Mouse (Mus musculus) neural tube, embryonic 15.5 days (tissue): ENCODE measurements around the gene Arhgap4. TPM values are rescaled to one million over a fixed set of nuclear protein-coding genes. Genes with fewer than 3 reads are reported as not detected.

Experiments used
- ATAC-seq: fragments of 200-750 bp; cut with Nextera tagmentation; 2 replicates; pipeline ENCODE4 v1.8.0; 2017; ENCODE audit warnings: mild to moderate bottlenecking, moderate TSS enrichment, moderate library complexity; ENCODE audit not compliant: low FRiP score
- H3K27ac ChIP-seq: fragments of 300-500 bp; sonication (generic); replicated peaks from 2 replicates; pipeline ENCODE4 v1.5.1; 2015; ENCODE audit warnings: mild to moderate bottlenecking, inconsistent platforms
- H3K27me3 ChIP-seq: fragments of 300-500 bp; sonication (generic); replicated peaks from 2 replicates; pipeline ENCODE4 v1.6.1; 2015; ENCODE audit warnings: inconsistent platforms
- H3K36me3 ChIP-seq: fragments of 300-500 bp; sonication (generic); 2 replicates; pipeline ENCODE4 v1.6.1; 2015; ENCODE audit warnings: inconsistent platforms
- H3K4me1 ChIP-seq: fragments of 300-500 bp; sonication (generic); 2 replicates; pipeline ENCODE4 v1.6.1; 2015; ENCODE audit warnings: inconsistent platforms
- H3K4me2 ChIP-seq: fragments of 300-500 bp; sonication (generic); 2 replicates; pipeline ENCODE4 v1.6.1; 2015; ENCODE audit warnings: inconsistent platforms, mild to moderate bottlenecking, moderate library complexity
- H3K4me3 ChIP-seq: fragments of 300-500 bp; sonication (generic); replicated peaks from 2 replicates; pipeline ENCODE4 v1.5.1; 2015; ENCODE audit warnings: mild to moderate bottlenecking, inconsistent platforms
- H3K9ac ChIP-seq: fragments of 300-500 bp; sonication (generic); replicated peaks from 2 replicates; pipeline ENCODE4 v1.6.1; 2015; ENCODE audit warnings: mild to moderate bottlenecking, inconsistent platforms
- H3K9me3 ChIP-seq: fragments of 300-500 bp; sonication (generic); replicated peaks from 2 replicates; pipeline ENCODE4 v1.6.1; 2016; ENCODE audit warnings: inconsistent platforms
- WGBS: fragments of 180-500 bp; shearing (Covaris S2); methylation state at CpG from one replicate; pipeline ENCODE4 v1.1.7; 2015; ENCODE audit warnings: mixed read lengths; 5-methylcytosine and 5-hydroxymethylcytosine counted together
- polyA plus RNA-seq: library from polyadenylated mRNA; unstranded; fragments of >200 nt; fragmentation: Nextera tagmentation; extraction: Ambion mirVana; gene quantifications from 2 replicates; pipeline ENCODE4 v1.2.1, GENCODE M21; 2015

The Arhgap4 gene
- polyA plus RNA-seq, 1 experiment from 2014 or later, result 3.9 TPM

DNA sequence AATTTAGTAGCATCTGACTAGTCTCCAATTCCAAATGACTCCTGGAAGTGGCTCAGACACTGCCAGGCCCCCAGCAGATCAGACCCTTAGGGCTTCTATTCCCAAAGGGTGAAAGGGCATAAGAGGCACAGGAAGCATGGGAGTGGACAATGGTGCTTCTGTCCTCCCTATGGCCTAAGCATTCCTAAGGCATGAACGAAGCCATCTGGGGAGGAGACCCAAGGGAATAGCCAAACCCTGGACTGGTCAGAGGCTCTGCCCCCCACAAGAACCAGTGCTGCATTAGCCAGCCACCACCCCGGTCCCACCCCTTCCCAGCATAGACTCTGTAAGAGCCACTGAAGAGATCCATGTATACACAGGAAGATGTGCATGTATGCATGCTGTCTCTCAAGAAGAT is 45.8 kb downstream of the Arhgap4 start:
- Histone ChIP-seq H3K4me2 (peak overlapping the region; percentile 32), H3K9ac (no peak overlapping the region), H3K9me3 (no peaks in the 10 kb centered on the region), H3K4me1 (peaks cover 12% of the 10 kb centered on the region; the same call in 1 of the 2 replicates), H3K27me3 (no peaks in the 10 kb centered on the region), H3K27ac (no peak overlapping the region), H3K36me3 (no peaks in the 10 kb centered on the region), H3K4me3 (no peak overlapping the region)
- 72% methylated on average over 2 of the region's 2 CpGs for WGBS
- ATAC-seq, result no peak

DNA sequence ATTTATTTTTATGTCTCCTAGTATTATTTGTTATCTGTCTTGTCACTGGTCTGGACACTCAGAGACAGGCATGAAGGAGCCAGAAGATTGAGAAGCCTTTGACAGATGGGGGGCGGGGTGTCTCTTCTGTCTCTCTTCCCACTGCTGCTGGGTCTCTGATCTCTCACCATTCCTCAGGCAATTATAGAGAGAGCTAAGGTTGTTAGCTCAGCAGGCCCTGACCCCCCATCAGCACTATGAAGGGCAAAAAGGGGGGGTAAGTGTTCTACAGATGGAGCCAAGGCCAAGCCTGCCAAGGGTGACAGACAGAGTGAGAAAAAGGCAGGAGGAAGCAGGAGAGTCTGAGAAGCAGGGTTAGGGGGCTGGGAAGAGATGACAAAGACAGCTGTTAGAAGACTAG is 49.7 kb downstream of the Arhgap4 start:
- Histone ChIP-seq H3K4me3 (no peak overlapping the region), H3K27ac (no peak overlapping the region), H3K36me3 (no peaks in the 10 kb centered on the region), H3K4me2 (no peak overlapping the region), H3K9me3 (no peaks in the 10 kb centered on the region), H3K27me3 (no peaks in the 10 kb centered on the region), H3K4me1 (peaks cover 6% of the 10 kb centered on the region; the same call in 1 of the 2 replicates), H3K9ac (no peak overlapping the region)
- no peak for ATAC-seq
- WGBS, result 45% methylated on average over 1 of the region's 1 CpGs

DNA sequence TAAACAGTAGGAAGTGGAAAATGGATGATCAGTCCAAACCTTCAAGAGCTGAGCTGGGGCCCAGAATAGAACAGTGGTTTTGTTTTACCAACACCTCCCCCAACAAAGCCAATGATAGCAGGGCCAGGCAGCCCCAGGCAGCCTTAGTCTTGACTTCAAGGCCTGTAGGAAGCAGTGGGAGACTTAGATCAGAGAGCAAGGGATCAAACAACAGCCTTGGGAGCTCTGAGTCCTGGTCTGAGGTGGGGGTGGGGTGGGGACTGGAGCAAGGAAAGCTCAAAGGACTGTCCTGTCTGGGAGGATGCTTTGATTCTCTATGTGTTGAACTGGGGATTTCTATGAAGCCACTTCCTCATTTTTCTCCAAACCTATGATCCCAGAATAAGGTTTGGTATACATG is 50.2 kb downstream of the Arhgap4 start:
- H3K4me3 ChIP-seq, result no peak overlapping the region
- ATAC-seq, result no peak
- no peaks in the 10 kb centered on the region for H3K36me3 ChIP-seq
- H3K9me3 ChIP-seq, result no peaks in the 10 kb centered on the region
- peaks cover 6% of the 10 kb centered on the region; the same call in 1 of the 2 replicates for H3K4me1 ChIP-seq
- H3K4me2 ChIP-seq, result no peak overlapping the region
- H3K27ac ChIP-seq, result no peak overlapping the region
- H3K9ac ChIP-seq, result no peak overlapping the region
- no peaks in the 10 kb centered on the region for H3K27me3 ChIP-seq

DNA sequence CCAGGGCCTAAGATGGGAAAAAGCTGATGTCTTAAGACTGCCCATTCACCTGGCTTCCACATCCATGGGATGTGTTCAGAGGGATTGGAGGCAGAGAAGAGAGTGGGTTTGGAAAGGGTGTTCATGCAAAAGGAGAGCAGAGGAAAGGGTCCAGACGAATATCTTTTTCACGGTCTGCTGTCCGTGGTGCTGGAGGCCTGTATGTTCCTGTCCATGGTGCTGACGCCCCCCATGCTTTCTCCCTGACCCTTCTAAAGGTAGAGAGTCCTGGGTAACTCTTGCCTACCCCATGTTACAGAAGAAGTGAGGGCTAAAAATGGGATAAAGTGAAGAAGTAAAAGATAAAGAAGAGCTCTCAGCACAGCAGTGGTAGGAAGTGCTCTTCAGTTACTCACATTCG is 52.3 kb downstream of the Arhgap4 start:
- no peak overlapping the region for H3K4me2 ChIP-seq
- no peak overlapping the region for H3K27ac ChIP-seq
- H3K4me1 ChIP-seq, result peaks cover 6% of the 10 kb centered on the region; the same call in 1 of the 2 replicates
- H3K9me3 ChIP-seq, result no peaks in the 10 kb centered on the region
- H3K9ac ChIP-seq, result no peak overlapping the region
- no peak for ATAC-seq
- no peaks in the 10 kb centered on the region for H3K36me3 ChIP-seq
- no peak overlapping the region for H3K4me3 ChIP-seq
- 12% methylated on average over 5 of the region's 5 CpGs for WGBS
- H3K27me3 ChIP-seq, result no peaks in the 10 kb centered on the region

DNA sequence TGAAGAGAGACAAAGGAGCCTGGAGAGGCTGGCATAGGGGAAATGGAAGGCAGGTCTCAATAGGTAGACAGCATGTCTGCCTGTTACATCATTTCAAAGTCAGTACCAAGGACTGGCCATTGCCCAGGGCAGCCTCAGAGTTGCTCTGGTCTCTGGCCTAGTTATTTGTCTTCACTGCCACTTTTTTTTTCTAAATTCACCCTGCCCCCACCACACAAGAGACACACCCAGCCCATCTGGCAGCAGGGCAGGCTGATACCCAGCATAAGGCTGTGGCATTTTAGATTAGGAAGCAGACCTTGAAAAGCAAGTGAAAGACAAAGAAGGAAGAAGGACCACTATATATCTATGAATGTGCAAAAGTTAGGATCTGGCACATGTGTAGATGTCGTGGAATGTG is 53.8 kb downstream of the Arhgap4 start:
- no peaks in the 10 kb centered on the region for H3K9me3 ChIP-seq
- H3K4me2 ChIP-seq, result no peak overlapping the region
- no peak overlapping the region for H3K27ac ChIP-seq
- H3K9ac ChIP-seq, result no peak overlapping the region
- no peak for ATAC-seq
- no peaks in the 10 kb centered on the region for H3K27me3 ChIP-seq
- peaks cover 6% of the 10 kb centered on the region; the same call in 1 of the 2 replicates for H3K4me1 ChIP-seq
- no peak overlapping the region for H3K4me3 ChIP-seq
- H3K36me3 ChIP-seq, result peaks cover 3% of the 10 kb centered on the region; the same call in 1 of the 2 replicates
- 84% methylated on average over 1 of the region's 1 CpGs for WGBS

DNA sequence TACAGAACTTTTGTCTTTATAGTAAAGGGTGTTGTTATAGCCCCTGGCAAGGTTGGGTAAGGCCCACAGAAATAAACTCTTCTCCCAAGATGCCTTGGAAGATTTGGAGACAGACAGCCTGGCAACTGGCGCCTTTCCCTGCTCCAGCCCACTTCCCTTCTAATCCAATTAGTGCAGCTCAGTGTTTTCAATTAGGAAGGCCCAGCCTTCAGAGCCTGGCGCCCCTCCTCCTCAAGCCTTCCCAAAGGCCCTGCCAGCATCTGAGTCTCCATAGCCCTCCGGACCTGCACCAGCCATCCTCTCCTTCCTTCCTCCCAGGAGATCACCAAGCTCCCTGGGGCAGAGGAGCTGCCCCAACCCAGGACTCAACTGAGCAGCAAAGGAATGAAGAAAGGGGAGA is 54.4 kb downstream of the Arhgap4 start:
- no peak for ATAC-seq
- Histone ChIP-seq H3K4me1 (peaks cover 6% of the 10 kb centered on the region; the same call in 1 of the 2 replicates), H3K9ac (no peak overlapping the region), H3K9me3 (no peaks in the 10 kb centered on the region), H3K27ac (no peak overlapping the region), H3K36me3 (peaks cover 9% of the 10 kb centered on the region; the same call in 1 of the 2 replicates), H3K4me3 (no peak overlapping the region), H3K4me2 (no peak overlapping the region), H3K27me3 (no peaks in the 10 kb centered on the region)
- WGBS, result 32% methylated on average over 3 of the region's 3 CpGs

DNA sequence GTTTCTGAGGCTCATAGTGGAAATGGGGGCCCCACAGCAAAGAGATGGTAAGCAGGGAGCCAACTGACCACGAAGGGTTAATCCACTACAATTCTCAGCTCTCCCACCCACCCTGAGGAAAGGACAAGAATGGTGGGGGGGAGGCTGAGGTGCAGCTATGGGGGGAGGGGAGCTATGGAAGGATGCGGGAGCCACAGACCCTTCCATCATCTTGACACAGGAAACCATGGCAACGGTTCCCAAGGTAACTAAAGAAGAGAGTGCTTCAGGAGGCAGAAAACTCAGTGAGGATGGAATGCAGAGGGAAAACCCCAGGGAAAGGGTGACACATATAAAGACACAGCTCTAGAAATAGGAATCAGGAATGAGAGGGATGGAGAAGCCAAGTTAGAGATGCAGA is 57.0 kb downstream of the Arhgap4 start:
- 39% methylated on average over 3 of the region's 3 CpGs for WGBS
- peaks cover 21% of the 10 kb centered on the region for H3K36me3 ChIP-seq
- H3K4me2 ChIP-seq, result no peak overlapping the region
- H3K4me1 ChIP-seq, result peaks cover 6% of the 10 kb centered on the region; the same call in 1 of the 2 replicates
- no peak for ATAC-seq
- H3K9ac ChIP-seq, result no peak overlapping the region
- H3K4me3 ChIP-seq, result no peak overlapping the region
- no peaks in the 10 kb centered on the region for H3K9me3 ChIP-seq
- H3K27ac ChIP-seq, result no peak overlapping the region
- no peaks in the 10 kb centered on the region for H3K27me3 ChIP-seq

DNA sequence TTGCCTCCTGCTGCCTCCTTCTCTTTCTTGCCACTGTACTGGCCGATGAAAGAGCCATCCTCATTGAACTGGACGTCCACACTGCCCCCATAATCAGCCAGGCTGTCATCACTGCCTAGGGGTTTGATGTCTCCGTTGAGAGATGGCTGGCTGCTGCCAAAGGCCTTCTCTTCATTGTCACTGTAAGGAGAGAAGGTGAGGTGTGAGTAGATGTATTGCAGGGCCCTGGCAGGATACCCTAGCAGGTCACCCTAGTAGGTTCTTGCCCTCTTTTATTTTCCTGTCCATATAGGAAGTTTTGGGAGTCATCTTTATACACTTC is 66.6 kb downstream of the Arhgap4 start:
- WGBS, result 70% methylated on average over 3 of the region's 3 CpGs
- H3K4me2 ChIP-seq, result no peak overlapping the region
- no peak for ATAC-seq

DNA sequence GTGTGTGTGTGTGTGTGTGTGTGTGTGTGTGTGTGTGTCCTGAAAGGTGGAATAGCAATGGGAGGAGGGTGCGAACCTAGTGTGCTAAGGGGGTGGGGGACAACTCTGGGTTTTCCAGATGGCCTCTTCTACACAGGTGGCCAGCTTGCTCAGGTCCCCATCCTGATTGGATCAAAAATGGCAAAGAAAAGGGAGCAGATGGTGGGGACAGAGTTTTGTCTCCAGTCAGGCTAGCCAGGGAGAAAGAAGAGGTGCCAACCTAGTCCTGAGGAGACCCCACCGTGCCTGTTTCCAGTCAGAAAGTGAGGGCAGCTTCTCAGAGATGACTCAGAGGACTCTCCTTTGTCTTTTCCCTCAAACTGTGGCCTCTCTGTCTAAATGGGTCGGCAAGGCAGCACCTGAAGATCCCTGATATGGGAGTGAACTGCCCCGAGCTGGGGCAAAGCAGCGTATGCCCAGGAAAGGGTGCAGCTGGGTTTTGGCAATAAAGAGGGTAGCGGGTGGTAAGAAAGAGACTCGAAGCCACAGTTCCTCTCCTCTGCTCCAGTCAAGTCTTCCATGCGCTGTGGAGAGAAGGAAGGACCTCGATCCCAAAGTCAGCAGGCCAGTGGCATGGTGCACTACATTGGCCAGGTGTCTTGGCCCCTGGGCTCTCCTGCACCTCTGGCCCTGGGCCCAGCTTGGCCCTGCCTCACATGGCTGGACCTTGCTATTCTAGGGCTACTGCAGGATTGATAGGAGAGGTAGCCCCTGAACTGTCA is 67.2 kb downstream of the Arhgap4 start:
- H3K9me3 ChIP-seq, result no peaks in the 10 kb centered on the region
- ATAC-seq, result no peak
- H3K27me3 ChIP-seq, result no peaks in the 10 kb centered on the region
- WGBS, result 87% methylated on average over 8 of the region's 9 CpGs
- H3K4me1 ChIP-seq, result no peaks in the 10 kb centered on the region
- H3K27ac ChIP-seq, result no peak overlapping the region
- no peak overlapping the region for H3K9ac ChIP-seq
- H3K4me2 ChIP-seq, result no peak overlapping the region
- H3K36me3 ChIP-seq, result peaks cover 23% of the 10 kb centered on the region; the same call in 1 of the 2 replicates
- no peak overlapping the region for H3K4me3 ChIP-seq

More for the DNA sequence above, 66.6 kb downstream of the Arhgap4 start:
- H3K4me3 ChIP-seq, result no peak overlapping the region
- no peaks in the 10 kb centered on the region for H3K27me3 ChIP-seq
- no peak overlapping the region for H3K9ac ChIP-seq
- peaks cover 23% of the 10 kb centered on the region; the same call in 1 of the 2 replicates for H3K36me3 ChIP-seq
- H3K9me3 ChIP-seq, result no peaks in the 10 kb centered on the region
- no peaks in the 10 kb centered on the region for H3K4me1 ChIP-seq
- H3K27ac ChIP-seq, result no peak overlapping the region

Other genes starting within 250 kb of the Arhgap4 start
- 8.2 TPM in 2 replicates for gene Slc6a8, start 248.7 kb downstream of the Arhgap4 start, polyA plus RNA-seq
- 146 and 166 TPM in 2 replicates for gene Bcap31, start 205.7 kb downstream of the Arhgap4 start, polyA plus RNA-seq
- gene Abcd1, start 205.3 kb downstream of the Arhgap4 start, polyA plus RNA-seq, result 13.6 and 15.5 TPM in 2 replicates
- 0.70 and 0.92 TPM in 2 replicates for gene Plxnb3, start 164.8 kb downstream of the Arhgap4 start, polyA plus RNA-seq
- 3.6 and 4.8 TPM in 2 replicates for gene Srpk3, start 147.5 kb downstream of the Arhgap4 start, polyA plus RNA-seq
- 276 TPM in 2 replicates for gene Idh3g, start 135.0 kb downstream of the Arhgap4 start, polyA plus RNA-seq
- 158 and 163 TPM in 2 replicates for gene Ssr4, start 134.8 kb downstream of the Arhgap4 start, polyA plus RNA-seq
- 3.6 and 4.5 TPM in 2 replicates for gene Pdzd4, start 96.9 kb downstream of the Arhgap4 start, polyA plus RNA-seq
- gene Avpr2, start 29.8 kb downstream of the Arhgap4 start, polyA plus RNA-seq, result 0.05 and 0.20 TPM in 2 replicates
- 86.3 and 95.4 TPM in 2 replicates for gene L1cam, start 25.8 kb downstream of the Arhgap4 start, polyA plus RNA-seq
- gene Naa10, start 74 bp upstream of the Arhgap4 start, polyA plus RNA-seq, result 110 and 123 TPM in 2 replicates
- gene Renbp, start 9.0 kb upstream of the Arhgap4 start, polyA plus RNA-seq, result 10.4 and 24.7 TPM in 2 replicates
- 40.4 and 41.4 TPM in 2 replicates for gene Hcfc1, start 44.5 kb upstream of the Arhgap4 start, polyA plus RNA-seq
- gene Irak1, start 102.0 kb upstream of the Arhgap4 start, polyA plus RNA-seq, result 42.3 and 51.5 TPM in 2 replicates
- not detected in 2 replicates for gene Opn1mw, start 205.6 kb upstream of the Arhgap4 start, polyA plus RNA-seq
- gene Mecp2, start 213.5 kb upstream of the Arhgap4 start, polyA plus RNA-seq, result 11.2 and 11.7 TPM in 2 replicates
- gene Tex28, start 246.0 kb upstream of the Arhgap4 start, polyA plus RNA-seq, result not detected in 2 replicates